Mouse (Mus musculus): ENCODE data around the gene Wrap73.

GRCm38 (mm10) chr4:154159002-154159401 is 16.8 kb downstream of the Wrap73 start:
- TF ChIP-seq CTCF (IDR thresholded peaks at IDR 0.05; ENCODE audit: extremely low read depth, insufficient read length, insufficient replicate concordance, low read depth, low read length) (peak; percentile 80; the same call in 1 of the 2 replicates), POLR2A (IDR thresholded peaks at IDR 0.05; ENCODE audit: low read depth, low read length) (no peak)
